Mouse (Mus musculus): Measurements from ENCODE around the gene Iqcb1. TPM values are rescaled to one million over a fixed set of nuclear protein-coding genes. Genes with fewer than 3 reads are reported as not detected.

The Iqcb1 gene
- polyA plus RNA-seq, 1 experiment from 2014 or later, result 79.1 TPM

- ATAC-seq (ENCODE audit: low read depth), result no peak
- WGBS, result 97% methylated on average over 11 of the region's 11 CpGs
- Histone ChIP-seq H3K4me3 (ENCODE audit: low read depth, low read length) (no peak overlapping the region), H3K4me2 (ENCODE audit: low read depth, low read length) (no peak overlapping the region), H3K4me1 (ENCODE audit: control insufficient read depth, insufficient read depth, low read length) (peaks cover 3% of the 10 kb centered on the region; the same call in 1 of the 2 replicates), H3K9me3 (ENCODE audit: control insufficient read depth, low read length) (no peaks in the 10 kb centered on the region), H3K36me3 (ENCODE audit: control insufficient read depth, insufficient read depth, low read length) (peaks cover 24% of the 10 kb centered on the region), H3K27me3 (ENCODE audit: control insufficient read depth, insufficient read depth, low read length) (no peaks in the 10 kb centered on the region), H3K27ac (ENCODE audit: low read depth, low read length) (no peak overlapping the region), H3K9ac (replicated peaks; ENCODE audit: low read depth, low read length) (no peak overlapping the region)
These were observed 57.7 kb downstream of the Iqcb1 start for GRCm38 (mm10) chr16:36885912-36886311.

GRCm38 (mm10) chr16:36887546-36887945 is 59.4 kb downstream of the Iqcb1 start:
- Histone ChIP-seq H3K4me2 (ENCODE audit: low read depth, low read length) (no peak overlapping the region), H3K9ac (replicated peaks; ENCODE audit: low read depth, low read length) (no peak overlapping the region), H3K27ac (ENCODE audit: low read depth, low read length) (no peak overlapping the region), H3K4me1 (ENCODE audit: control insufficient read depth, insufficient read depth, low read length) (peaks cover 3% of the 10 kb centered on the region; the same call in 1 of the 2 replicates), H3K27me3 (ENCODE audit: control insufficient read depth, insufficient read depth, low read length) (no peaks in the 10 kb centered on the region), H3K9me3 (ENCODE audit: control insufficient read depth, low read length) (no peaks in the 10 kb centered on the region), H3K4me3 (ENCODE audit: low read depth, low read length) (no peak overlapping the region), H3K36me3 (ENCODE audit: control insufficient read depth, insufficient read depth, low read length) (peaks cover 32% of the 10 kb centered on the region)
- no peak for ATAC-seq (ENCODE audit: low read depth)
- WGBS, result 80% methylated on average over 5 of the region's 5 CpGs

- H3K36me3 ChIP-seq (ENCODE audit: control insufficient read depth, insufficient read depth, low read length), result peaks cover 49% of the 10 kb centered on the region
- no peak overlapping the region for H3K4me3 ChIP-seq (ENCODE audit: low read depth, low read length)
- no peak overlapping the region for H3K27ac ChIP-seq (ENCODE audit: low read depth, low read length)
- no peaks in the 10 kb centered on the region for H3K27me3 ChIP-seq (ENCODE audit: control insufficient read depth, insufficient read depth, low read length)
- 98% methylated on average over 3 of the region's 3 CpGs for WGBS
- no peak for ATAC-seq (ENCODE audit: low read depth)
- H3K9ac ChIP-seq (replicated peaks; ENCODE audit: low read depth, low read length), result no peak overlapping the region
- H3K4me1 ChIP-seq (ENCODE audit: control insufficient read depth, insufficient read depth, low read length), result no peaks in the 10 kb centered on the region
- no peak overlapping the region for H3K4me2 ChIP-seq (ENCODE audit: low read depth, low read length)
- H3K9me3 ChIP-seq (ENCODE audit: control insufficient read depth, low read length), result no peaks in the 10 kb centered on the region
These were observed 62.4 kb downstream of the Iqcb1 start for GRCm38 (mm10) chr16:36890559-36890958.

GRCm38 (mm10) chr16:36891415-36891814 is 63.2 kb downstream of the Iqcb1 start:
- H3K9me3 ChIP-seq (ENCODE audit: control insufficient read depth, low read length), result no peaks in the 10 kb centered on the region
- ATAC-seq (ENCODE audit: low read depth), result no peak
- H3K4me1 ChIP-seq (ENCODE audit: control insufficient read depth, insufficient read depth, low read length), result no peaks in the 10 kb centered on the region
- WGBS, result 96% methylated on average over 4 of the region's 4 CpGs
- no peak overlapping the region for H3K9ac ChIP-seq (replicated peaks; ENCODE audit: low read depth, low read length)
- no peak overlapping the region for H3K4me3 ChIP-seq (ENCODE audit: low read depth, low read length)
- no peak overlapping the region for H3K27ac ChIP-seq (ENCODE audit: low read depth, low read length)
- H3K27me3 ChIP-seq (ENCODE audit: control insufficient read depth, insufficient read depth, low read length), result no peaks in the 10 kb centered on the region
- H3K36me3 ChIP-seq (ENCODE audit: control insufficient read depth, insufficient read depth, low read length), result peaks cover 55% of the 10 kb centered on the region
- no peak overlapping the region for H3K4me2 ChIP-seq (ENCODE audit: low read depth, low read length)

GRCm38 (mm10) chr16:36893317-36893716 is 65.1 kb downstream of the Iqcb1 start:
- Histone ChIP-seq H3K9ac (replicated peaks; ENCODE audit: low read depth, low read length) (no peak overlapping the region), H3K4me3 (ENCODE audit: low read depth, low read length) (no peak overlapping the region), H3K9me3 (ENCODE audit: control insufficient read depth, low read length) (no peaks in the 10 kb centered on the region), H3K4me1 (ENCODE audit: control insufficient read depth, insufficient read depth, low read length) (no peaks in the 10 kb centered on the region), H3K36me3 (ENCODE audit: control insufficient read depth, insufficient read depth, low read length) (peaks cover 57% of the 10 kb centered on the region), H3K27me3 (ENCODE audit: control insufficient read depth, insufficient read depth, low read length) (no peaks in the 10 kb centered on the region), H3K27ac (ENCODE audit: low read depth, low read length) (no peak overlapping the region), H3K4me2 (ENCODE audit: low read depth, low read length) (no peak overlapping the region)
- no peak for ATAC-seq (ENCODE audit: low read depth)
- 92% methylated on average over 10 of the region's 10 CpGs for WGBS

GRCm38 (mm10) chr16:36896712-36897111 is 68.5 kb downstream of the Iqcb1 start:
- 96% methylated on average over 6 of the region's 6 CpGs for WGBS
- Histone ChIP-seq H3K9ac (replicated peaks; ENCODE audit: low read depth, low read length) (no peak overlapping the region), H3K4me1 (ENCODE audit: control insufficient read depth, insufficient read depth, low read length) (no peaks in the 10 kb centered on the region), H3K9me3 (ENCODE audit: control insufficient read depth, low read length) (no peaks in the 10 kb centered on the region), H3K36me3 (ENCODE audit: control insufficient read depth, insufficient read depth, low read length) (peaks cover 54% of the 10 kb centered on the region), H3K4me2 (ENCODE audit: low read depth, low read length) (no peak overlapping the region), H3K4me3 (ENCODE audit: low read depth, low read length) (no peak overlapping the region), H3K27me3 (ENCODE audit: control insufficient read depth, insufficient read depth, low read length) (no peaks in the 10 kb centered on the region), H3K27ac (ENCODE audit: low read depth, low read length) (no peak overlapping the region)
- no peak for ATAC-seq (ENCODE audit: low read depth)

- ATAC-seq (ENCODE audit: low read depth), result no peak
- H3K36me3 ChIP-seq (ENCODE audit: control insufficient read depth, insufficient read depth, low read length), result peaks cover 36% of the 10 kb centered on the region
- no peak overlapping the region for H3K4me2 ChIP-seq (ENCODE audit: low read depth, low read length)
- no peaks in the 10 kb centered on the region for H3K27me3 ChIP-seq (ENCODE audit: control insufficient read depth, insufficient read depth, low read length)
- no peak overlapping the region for H3K27ac ChIP-seq (ENCODE audit: low read depth, low read length)
- H3K9me3 ChIP-seq (ENCODE audit: control insufficient read depth, low read length), result no peaks in the 10 kb centered on the region
- WGBS, result 91% methylated on average over 5 of the region's 5 CpGs
- no peak overlapping the region for H3K9ac ChIP-seq (replicated peaks; ENCODE audit: low read depth, low read length)
- H3K4me1 ChIP-seq (ENCODE audit: control insufficient read depth, insufficient read depth, low read length), result no peaks in the 10 kb centered on the region
- H3K4me3 ChIP-seq (ENCODE audit: low read depth, low read length), result no peak overlapping the region
These were observed 75.0 kb downstream of the Iqcb1 start for GRCm38 (mm10) chr16:36903156-36903555.

- Histone ChIP-seq H3K4me2 (ENCODE audit: low read depth, low read length) (no peak overlapping the region), H3K27me3 (ENCODE audit: control insufficient read depth, insufficient read depth, low read length) (no peaks in the 10 kb centered on the region), H3K36me3 (ENCODE audit: control insufficient read depth, insufficient read depth, low read length) (peaks cover 52% of the 10 kb centered on the region), H3K4me1 (ENCODE audit: control insufficient read depth, insufficient read depth, low read length) (no peaks in the 10 kb centered on the region), H3K9me3 (ENCODE audit: control insufficient read depth, low read length) (no peaks in the 10 kb centered on the region), H3K9ac (replicated peaks; ENCODE audit: low read depth, low read length) (no peak overlapping the region), H3K27ac (ENCODE audit: low read depth, low read length) (no peak overlapping the region), H3K4me3 (ENCODE audit: low read depth, low read length) (no peak overlapping the region)
- 90% methylated on average over 10 of the region's 10 CpGs for whole genome bisulfite sequencing
- ATAC-seq (ENCODE audit: low read depth), result no peak
These were observed 83.7 kb downstream of the Iqcb1 start for GRCm38 (mm10) chr16:36911909-36912308.

GRCm38 (mm10) chr16:36912311-36912710 is 84.1 kb downstream of the Iqcb1 start:
- Histone ChIP-seq H3K27me3 (ENCODE audit: control insufficient read depth, insufficient read depth, low read length) (no peaks in the 10 kb centered on the region), H3K9me3 (ENCODE audit: control insufficient read depth, low read length) (no peaks in the 10 kb centered on the region), H3K36me3 (ENCODE audit: control insufficient read depth, insufficient read depth, low read length) (peaks cover 53% of the 10 kb centered on the region), H3K9ac (replicated peaks; ENCODE audit: low read depth, low read length) (no peak overlapping the region), H3K4me3 (ENCODE audit: low read depth, low read length) (no peak overlapping the region), H3K27ac (ENCODE audit: low read depth, low read length) (no peak overlapping the region), H3K4me1 (ENCODE audit: control insufficient read depth, insufficient read depth, low read length) (no peaks in the 10 kb centered on the region), H3K4me2 (ENCODE audit: low read depth, low read length) (no peak overlapping the region)
- WGBS, result 95% methylated on average over 13 of the region's 13 CpGs
- no peak for ATAC-seq (ENCODE audit: low read depth)

GRCm38 (mm10) chr16:36914195-36914594 is 86.0 kb downstream of the Iqcb1 start:
- no peak overlapping the region for H3K27ac ChIP-seq (ENCODE audit: low read depth, low read length)
- peaks cover 52% of the 10 kb centered on the region for H3K36me3 ChIP-seq (ENCODE audit: control insufficient read depth, insufficient read depth, low read length)
- no peak overlapping the region for H3K4me2 ChIP-seq (ENCODE audit: low read depth, low read length)
- H3K4me1 ChIP-seq (ENCODE audit: control insufficient read depth, insufficient read depth, low read length), result no peaks in the 10 kb centered on the region
- no peak overlapping the region for H3K4me3 ChIP-seq (ENCODE audit: low read depth, low read length)
- no peaks in the 10 kb centered on the region for H3K27me3 ChIP-seq (ENCODE audit: control insufficient read depth, insufficient read depth, low read length)
- H3K9me3 ChIP-seq (ENCODE audit: control insufficient read depth, low read length), result no peaks in the 10 kb centered on the region
- no peak overlapping the region for H3K9ac ChIP-seq (replicated peaks; ENCODE audit: low read depth, low read length)
- 87% methylated on average over 5 of the region's 5 CpGs for WGBS
- ATAC-seq (ENCODE audit: low read depth), result no peak
